Mouse (Mus musculus) left cerebral cortex, adult 2 months (tissue): ENCODE data around the gene Parp6. TPM values are rescaled to one million over a fixed set of nuclear protein-coding genes. Genes with fewer than 3 reads are reported as not detected.
A peak's percentile ranks its signal among the peaks of the same experiment; 100 is the strongest.

Experiments
- DNase-seq, 2 experiments: peaks; one replicate each; pipeline ENCODE4 v3.0.0; 2021 to 2022; ENCODE audit warnings: low spot score in 2 of 2, mixed read lengths in 1 of 2; ENCODE audit errors: extremely low spot score in 1 of 2
- H3K27ac ChIP-seq: fragments of 200-600 bp; 2 replicates; pipeline ENCODE4 v1.8.1; 2022
- H3K4me3 ChIP-seq: fragments of 200-600 bp; 2 replicates; pipeline ENCODE4 v1.8.1; 2022
- CTCF ChIP-seq: fragments of 200-600 bp; IDR thresholded peaks from 2 replicates; pipeline ENCODE4 v1.8.1; 2022; ENCODE audit warnings: antibody characterized with exemption, mild to moderate bottlenecking, moderate library complexity
- intact Hi-C: fragments of 180-260 bp; cut with DNase I; formaldehyde crosslinking; loops from one replicate; pipeline ENCODE4 v1.15.1; 2025
- total RNA-seq, 2 experiments: library from RNA; stranded (reverse); gene quantifications; 2 replicates each; pipeline ENCODE4 v1.2.3; 2021

Gene Parp6
- total RNA-seq, 2 experiments from 2014 or later: 144 to 156 TPM

- Histone ChIP-seq H3K27ac (peak overlapping the region; percentile 34; the same call in 1 of the 2 replicates), H3K4me3 (no peak overlapping the region)
- DNase-seq: no peak
- no peak for TF ChIP-seq CTCF
- intact Hi-C loops: no loop called here
Observed at GRCm38 (mm10) chr9:59667250-59667649, 50.2 kb downstream of the Parp6 start.

DNA sequence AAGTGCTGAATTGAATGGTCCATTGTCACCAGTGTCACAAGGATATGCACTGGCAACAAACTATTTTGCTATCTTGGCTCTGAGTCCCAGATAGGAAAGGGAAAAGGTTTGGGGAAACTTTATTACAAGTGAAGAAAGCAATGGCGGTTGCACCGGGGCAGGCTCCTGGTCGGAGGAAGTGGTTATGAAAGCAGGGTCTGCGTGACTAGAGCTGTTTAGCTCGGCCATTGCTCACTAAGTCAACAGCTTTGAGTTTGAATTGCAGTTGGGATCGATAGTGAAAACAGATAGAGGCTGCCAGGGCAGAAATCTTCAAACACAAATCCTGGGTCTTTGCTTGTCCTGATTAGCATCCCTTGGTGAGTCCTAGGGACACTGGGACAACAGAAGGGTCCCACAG is 50.8 kb downstream of the Parp6 start:
- H3K4me3 ChIP-seq: no peak overlapping the region
- no peak for TF ChIP-seq CTCF
- DNase-seq: no peak
- intact Hi-C loops: no loop called here
- H3K27ac ChIP-seq: no peak overlapping the region; the same call in 1 of the 2 replicates

- DNase-seq: no peak
- TF ChIP-seq CTCF: no peak
- intact Hi-C loops: no loop called here
- no peak overlapping the region for H3K27ac ChIP-seq
- H3K4me3 ChIP-seq: no peak overlapping the region
Observed at GRCm38 (mm10) chr9:59668473-59668872, 51.4 kb downstream of the Parp6 start.

DNA sequence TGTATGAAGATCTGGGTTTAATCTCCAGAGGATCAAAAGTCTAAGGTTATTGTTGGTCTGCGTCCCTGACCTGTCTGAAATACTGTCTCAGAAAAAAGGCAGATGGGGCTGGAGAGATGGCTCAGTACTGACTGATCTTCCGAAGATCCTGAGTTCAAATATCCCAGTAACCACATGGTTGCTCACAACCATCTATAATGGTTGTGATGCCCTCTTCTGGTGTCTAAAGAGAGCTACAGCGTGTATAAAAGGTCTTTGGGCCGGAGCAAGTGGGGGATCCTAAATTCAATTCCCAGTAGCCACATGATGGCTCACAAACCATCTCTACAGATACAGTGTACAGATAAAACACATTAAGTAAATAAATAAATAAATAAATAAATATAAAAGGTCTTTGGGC is 52.1 kb downstream of the Parp6 start:
- peak; percentile 36 for TF ChIP-seq CTCF

DNA sequence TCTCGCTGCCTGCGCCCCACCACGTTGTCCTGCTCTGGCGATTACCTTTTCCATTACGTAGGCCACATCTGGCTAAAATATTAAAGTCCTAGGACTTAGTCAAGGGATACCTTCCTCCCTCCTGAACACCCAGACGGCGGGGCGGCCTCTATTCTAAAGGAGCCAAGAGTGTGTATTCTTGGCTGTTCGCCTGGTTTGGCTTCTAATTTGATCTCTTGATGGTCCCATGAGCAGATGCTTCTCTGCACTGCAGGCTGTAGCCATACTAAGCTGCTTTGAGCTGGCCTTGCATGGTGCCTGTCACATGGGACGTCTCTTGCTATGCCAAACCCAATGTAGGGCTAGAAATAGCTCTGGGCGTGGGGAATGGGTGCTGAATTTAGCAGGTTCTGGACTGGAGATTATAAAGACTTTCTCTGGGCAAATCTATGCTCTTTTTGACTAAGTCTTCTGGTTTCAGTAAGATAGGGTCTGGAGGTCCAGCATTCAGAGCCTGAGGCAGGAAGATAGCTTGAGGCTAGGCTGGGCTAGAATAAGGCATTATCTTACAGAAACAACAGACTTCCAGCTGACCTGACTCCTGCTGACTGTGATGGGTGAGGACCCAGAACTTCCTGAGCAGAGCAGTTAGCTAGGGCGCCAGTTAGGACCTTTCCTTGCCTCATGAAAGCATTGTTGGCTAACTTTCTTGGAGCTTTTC is 55.3 kb downstream of the Parp6 start:
- DNase-seq: peak in 1 of 2 experiments; percentile 16
- TF ChIP-seq CTCF: no peak
- Histone ChIP-seq H3K4me3 (no peak overlapping the region), H3K27ac (peak overlapping the region; percentile 54)
- intact Hi-C loops: no loop called here

More for the DNA sequence above, 52.1 kb downstream of the Parp6 start:
- Histone ChIP-seq H3K4me3 (no peak overlapping the region), H3K27ac (no peak overlapping the region)
- no peak for DNase-seq
- intact Hi-C loops: no loop called here

DNA sequence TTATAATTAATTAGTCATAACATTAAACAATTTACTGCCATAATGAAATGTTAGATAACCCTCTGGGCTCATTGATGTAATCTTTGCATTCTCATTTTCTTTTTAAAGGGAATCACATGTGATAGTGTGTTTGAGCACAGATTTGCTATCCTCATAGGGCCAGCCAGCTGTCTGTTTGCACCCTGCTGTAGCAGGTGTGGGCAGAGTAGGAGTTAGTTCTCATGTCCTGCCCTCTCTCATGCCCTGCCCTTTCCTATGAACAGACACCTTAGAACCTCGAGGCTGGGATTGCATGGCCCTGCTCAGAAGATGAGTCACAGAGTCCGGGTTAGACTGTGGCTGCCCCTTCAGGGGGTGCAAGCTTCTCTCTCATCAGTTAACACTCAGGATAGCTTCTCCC is 56.3 kb downstream of the Parp6 start:
- no peak overlapping the region for H3K27ac ChIP-seq
- intact Hi-C loops: no loop called here

GRCm38 (mm10) chr9:59675598-59675997 is 58.5 kb downstream of the Parp6 start:
- Histone ChIP-seq H3K27ac (peak overlapping the region; percentile 45; the same call in 1 of the 2 replicates), H3K4me3 (no peak overlapping the region)
- DNase-seq: peak in 1 of 2 experiments; percentile 36
- intact Hi-C loops: no loop called here
- TF ChIP-seq CTCF: no peak; the same call in 1 of the 2 replicates

More for the DNA sequence above, 56.3 kb downstream of the Parp6 start:
- TF ChIP-seq CTCF: no peak
- DNase-seq: no peak
- H3K4me3 ChIP-seq: no peak overlapping the region

- peak; percentile 71 for TF ChIP-seq CTCF
- intact Hi-C loops: no loop called here
- H3K4me3 ChIP-seq: no peak overlapping the region
- H3K27ac ChIP-seq: no peak overlapping the region
- DNase-seq: no peak
Observed at GRCm38 (mm10) chr9:59678313-59678712, 61.2 kb downstream of the Parp6 start.

DNA sequence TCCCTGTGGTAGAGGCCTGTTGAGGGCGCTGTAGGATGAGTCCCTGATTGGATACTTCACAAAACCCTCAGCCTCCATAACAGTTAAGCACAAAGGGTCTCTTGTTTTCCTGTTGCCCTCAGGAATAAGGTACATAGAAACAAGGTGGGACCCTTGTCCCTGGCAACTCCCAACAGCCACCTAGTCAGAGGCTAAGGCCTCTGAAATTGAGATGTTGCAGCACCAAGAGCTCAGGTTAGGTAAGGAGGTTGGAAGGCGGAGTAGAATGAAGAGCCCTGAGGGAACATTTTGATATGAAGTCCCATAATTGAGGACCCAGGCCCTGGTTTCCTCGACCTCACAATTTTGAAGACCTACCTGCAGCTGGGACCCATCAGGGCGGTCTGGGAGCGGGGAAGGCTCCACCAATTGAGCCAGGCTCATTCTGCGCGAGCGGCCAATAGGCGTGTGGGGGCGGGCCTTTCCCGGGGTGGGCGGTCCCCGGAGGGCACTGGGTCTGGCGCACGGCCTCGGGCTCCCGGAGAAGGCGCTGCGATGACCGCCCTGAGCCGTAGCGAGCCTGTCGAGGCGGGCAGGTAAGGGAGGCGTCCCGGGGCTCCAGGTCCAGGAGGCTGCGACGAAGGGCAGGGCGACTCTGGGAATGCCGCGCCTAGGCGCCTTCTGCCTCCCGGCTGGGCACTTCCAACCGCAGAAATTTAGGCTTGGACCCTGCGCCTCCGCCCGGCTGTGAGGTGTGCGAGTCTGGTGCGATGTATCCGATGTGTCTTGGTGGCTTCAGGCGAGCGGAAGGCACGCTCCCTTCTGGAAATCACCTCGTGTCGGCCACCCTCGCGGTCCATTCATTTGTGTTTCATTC is 62.8 kb downstream of the Parp6 start, which contains the start of gene Gramd2:
Gene Gramd2 (plus strand): TSS at position 467 of the 856 bp plus-strand sequence.
- TF ChIP-seq CTCF: no peak; the same call in 1 of the 2 replicates
- Histone ChIP-seq H3K27ac (peak within 1 kb of the TSS; percentile 78), H3K4me3 (peak within 1 kb of the TSS; percentile 65)
- peak; percentile 77 for DNase-seq
- intact Hi-C loops: loop anchor here (1.0 kb wide), 1 partner anchor 24 kb away; the partner anchor contains the start of gene Pkm

DNA sequence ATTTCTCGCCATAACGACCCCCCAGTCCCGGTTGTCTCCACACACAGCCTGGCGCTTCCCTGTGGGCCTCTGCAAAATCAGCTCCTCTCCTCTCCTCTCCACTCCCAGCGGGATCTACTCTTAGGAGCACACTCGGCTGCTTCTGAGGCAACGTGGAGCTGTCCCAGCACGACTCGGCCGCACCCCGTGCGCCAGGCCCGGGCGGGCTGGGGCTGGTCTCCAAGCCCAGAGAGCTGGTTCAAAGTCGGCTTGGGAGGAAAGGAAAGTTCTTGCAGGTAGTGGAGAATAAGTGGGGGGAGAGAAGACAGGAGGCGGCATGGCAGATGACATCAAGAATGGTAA is 63.4 kb downstream of the Parp6 start:
- peak overlapping the region; percentile 78 for H3K27ac ChIP-seq
- no peak for TF ChIP-seq CTCF
- DNase-seq: no peak
- intact Hi-C loops: loop anchor here (1.0 kb wide), 1 partner anchor 24 kb away; the partner anchor contains the start of gene Pkm
- H3K4me3 ChIP-seq: peak overlapping the region; percentile 65

DNA sequence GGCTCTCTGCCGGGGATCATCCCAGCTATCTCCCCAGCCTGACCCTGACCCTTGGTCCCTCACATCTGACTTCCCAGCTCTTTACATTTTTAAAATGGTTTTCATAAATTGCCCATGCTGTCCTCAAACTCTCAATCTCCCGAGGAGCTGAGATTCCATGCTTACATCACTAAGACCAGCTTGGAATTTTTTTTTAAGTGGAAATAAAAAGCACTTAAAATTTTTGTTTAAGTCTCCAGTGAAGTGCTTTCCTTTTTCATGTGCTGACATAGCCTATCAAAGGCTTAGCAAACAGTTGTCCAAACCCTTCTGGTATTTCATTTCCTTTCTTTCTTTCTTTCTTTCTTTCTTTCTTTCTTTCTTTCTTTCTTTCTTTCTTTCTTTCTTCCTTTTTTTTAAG is 66.9 kb downstream of the Parp6 start:
- no peak for TF ChIP-seq CTCF
- H3K4me3 ChIP-seq: no peak overlapping the region
- intact Hi-C loops: no loop called here
- H3K27ac ChIP-seq: no peak overlapping the region
- DNase-seq: no peak
